Mouse (Mus musculus) embryonic fibroblast, embryonic 13.5 days (primary cell): ENCODE measurements at regions not wholly inside any gene's neighbourhood (a gene's known extent, or its start where the extent isn't known, plus 50 kb on each side); places are given as distances from the start of the nearest gene placed in this dataset.

Source experiments
- CTCF ChIP-seq: IDR thresholded peaks from 2 replicates; pipeline ENCODE4 v1.5.1; 2011; ENCODE audit warnings: mild to moderate bottlenecking, control low read depth, low read length, moderate library complexity, borderline replicate concordance; ENCODE audit not compliant: insufficient read depth
- POLR2A ChIP-seq: IDR thresholded peaks from 2 replicates; pipeline ENCODE4 v1.6.1; 2011; ENCODE audit warnings: low read depth, mild to moderate bottlenecking, control low read depth, low read length, moderate library complexity

GRCm38 (mm10) chr11:17883276-17883675 lies 70.4 kb downstream of the Etaa1 start:
- TF ChIP-seq CTCF (no peak), POLR2A (no peak)
